Mouse (Mus musculus): ENCODE results near the gene 1700125H20Rik.

DNA sequence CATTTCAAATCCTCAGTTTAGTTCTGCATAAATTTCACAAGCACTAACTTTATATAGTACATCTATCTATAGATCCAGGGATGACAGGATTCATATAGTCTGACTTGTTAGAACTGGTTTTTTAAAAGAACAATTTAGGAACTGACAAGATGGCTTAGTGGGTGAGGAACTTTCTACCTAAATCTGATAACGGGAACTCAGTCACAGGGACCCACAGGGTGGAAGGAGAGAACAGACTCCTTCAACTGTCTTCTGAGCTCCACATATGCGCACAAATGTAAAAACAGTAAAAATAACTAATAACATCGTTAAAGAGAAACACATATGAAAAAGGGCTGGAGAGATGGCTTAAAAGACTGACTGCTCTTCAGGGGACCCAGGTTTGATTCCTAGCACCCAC, 48.8 kb downstream of the 1700125H20Rik start:
- TF ChIP-seq POLR2A (IDR thresholded peaks at IDR 0.05; ENCODE audit: insufficient read depth, low read depth, low read length), result no peak
- TF ChIP-seq EP300 (IDR thresholded peaks at IDR 0.05; ENCODE audit: insufficient read depth, low read depth, low read length), result no peak
- no peak for TF ChIP-seq CTCF (IDR thresholded peaks at IDR 0.05)
